Mouse (Mus musculus) skeletal muscle tissue, adult 2 months (tissue): Measurements from ENCODE around the gene Triobp.
"Not testable (repeated sequence)": the region's sequence is repeated elsewhere in the genome, so short reads cannot be mapped to it uniquely, and the experiment has no call there.

Source experiments
- DNase-seq: peaks from one replicate; pipeline ENCODE4 v3.0.0-alpha.2; 2012; ENCODE audit warnings: low read depth, low spot score

Triobp gene

DNA sequence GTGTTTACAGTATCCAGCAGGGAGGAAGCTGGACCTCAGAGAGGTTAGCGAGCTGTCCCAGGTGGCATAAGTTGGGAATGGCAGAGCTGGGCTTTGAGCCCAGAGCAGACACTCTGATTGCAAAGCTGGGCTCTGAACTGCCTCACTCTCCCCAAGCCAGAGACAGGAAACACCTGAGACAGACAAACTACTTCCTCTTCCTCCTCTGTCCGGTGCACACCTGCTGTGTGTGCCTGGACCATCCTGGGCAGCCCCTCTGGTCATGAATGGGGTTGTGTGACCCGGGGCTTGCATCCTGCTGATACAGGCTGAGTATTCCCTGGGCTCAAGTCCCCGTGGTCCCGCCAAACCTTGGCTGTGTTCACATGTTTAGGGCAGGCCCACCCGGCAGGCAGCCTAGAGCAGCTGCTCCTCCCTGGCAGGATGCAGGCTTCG, 52.9 kb downstream of the Triobp start:
- DNase-seq, result no peak

DNA sequence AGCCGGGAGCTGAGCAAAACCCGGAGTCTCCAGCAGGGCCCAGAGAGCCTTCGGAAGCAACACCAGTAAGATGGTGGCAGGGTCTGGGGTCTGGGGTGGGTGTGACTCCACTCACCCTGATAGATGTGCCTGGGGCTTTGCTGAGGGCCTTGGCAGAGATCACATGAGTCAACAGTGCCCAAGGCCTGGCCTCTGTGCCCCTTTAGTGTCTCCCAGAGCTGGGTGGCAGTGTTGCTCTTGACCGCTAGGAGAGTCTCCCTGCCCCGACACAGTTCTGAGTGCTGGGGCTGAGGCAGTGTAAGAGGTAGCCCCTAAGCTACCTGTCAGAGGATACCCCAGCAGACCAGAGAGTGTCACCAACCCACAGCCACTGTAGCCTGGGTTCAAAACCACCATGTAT, 54.0 kb downstream of the Triobp start:
- no peak for DNase-seq

DNA sequence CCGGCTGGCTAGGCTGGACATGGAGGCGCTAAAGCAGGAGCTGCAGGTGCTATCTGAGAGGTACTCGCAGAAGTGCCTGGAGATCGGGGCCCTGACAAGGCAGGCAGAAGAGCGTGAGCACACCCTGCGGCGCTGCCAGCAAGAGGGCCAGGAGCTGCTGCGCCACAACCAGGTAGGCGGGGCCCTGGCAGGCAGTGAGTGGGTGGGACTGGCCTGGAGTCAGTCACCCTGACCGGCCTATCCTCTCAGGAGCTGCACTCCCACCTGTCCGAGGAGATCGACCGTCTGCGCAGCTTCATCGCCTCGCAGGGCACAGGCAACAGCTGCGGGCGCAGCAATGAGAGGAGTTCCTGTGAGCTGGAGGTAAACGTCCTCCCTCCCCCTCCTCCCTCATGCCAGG, 54.5 kb downstream of the Triobp start:
- no peak for DNase-seq

DNA sequence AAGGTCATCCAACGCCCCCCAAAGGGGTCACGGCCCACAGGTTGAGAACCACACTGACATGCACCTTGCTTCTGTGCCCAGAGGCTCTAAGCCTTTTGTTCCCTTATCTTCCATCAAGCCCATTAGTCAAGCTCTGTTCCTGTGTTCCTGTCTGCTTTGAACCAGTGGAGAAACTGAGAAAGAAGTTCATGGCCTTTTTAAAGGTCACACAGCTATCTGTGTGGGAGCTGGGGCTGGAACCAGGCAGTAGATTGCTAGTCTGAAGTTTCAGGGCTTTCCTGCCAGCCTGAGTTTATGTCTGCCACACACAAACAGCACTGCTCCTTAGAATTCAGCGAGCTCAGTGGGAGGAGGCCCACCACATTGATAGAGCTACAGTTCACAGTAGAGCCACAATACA, 55.6 kb downstream of the Triobp start:
- DNase-seq, result no peak

DNA sequence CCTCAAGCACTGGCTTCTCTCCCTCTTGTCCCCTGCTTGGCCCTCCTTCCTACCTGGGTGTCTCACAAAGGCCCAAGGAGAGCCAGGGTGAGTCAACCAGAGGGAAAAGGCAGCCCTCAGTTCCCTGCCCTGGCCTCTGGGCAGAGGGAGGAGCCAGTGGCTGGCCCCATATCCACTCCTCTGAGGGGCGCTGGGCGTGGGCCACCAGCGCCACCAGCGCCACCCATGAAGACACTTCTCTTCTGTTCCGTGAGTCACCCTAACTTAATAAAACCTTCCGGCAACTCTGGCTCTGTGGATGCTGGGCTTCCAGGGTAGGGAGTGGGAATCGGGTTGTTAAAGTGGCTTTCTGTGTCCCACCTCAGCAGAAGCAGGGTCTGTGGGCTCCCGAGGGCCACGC, 58.1 kb downstream of the Triobp start:
- DNase-seq, result no peak

DNA sequence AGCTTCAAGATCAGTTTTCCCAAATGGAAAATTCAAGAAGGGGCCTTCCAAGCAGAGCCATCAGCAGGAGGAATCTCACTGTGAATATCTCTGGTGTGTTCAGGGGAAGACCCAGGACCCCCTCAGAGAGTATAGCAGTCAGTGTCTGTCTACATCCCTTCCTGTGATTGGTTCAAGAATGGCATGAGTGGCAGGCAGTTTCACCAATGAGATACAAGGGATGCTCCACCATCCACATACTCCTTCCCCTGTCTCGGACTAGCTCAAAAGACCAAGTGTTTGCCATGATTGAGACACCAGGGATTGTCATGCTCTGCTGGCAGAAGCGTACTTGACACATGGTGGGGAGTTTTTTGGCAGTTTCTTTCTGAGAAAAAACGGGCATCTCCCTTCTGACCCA, 59.1 kb downstream of the Triobp start:
- no peak for DNase-seq

DNA sequence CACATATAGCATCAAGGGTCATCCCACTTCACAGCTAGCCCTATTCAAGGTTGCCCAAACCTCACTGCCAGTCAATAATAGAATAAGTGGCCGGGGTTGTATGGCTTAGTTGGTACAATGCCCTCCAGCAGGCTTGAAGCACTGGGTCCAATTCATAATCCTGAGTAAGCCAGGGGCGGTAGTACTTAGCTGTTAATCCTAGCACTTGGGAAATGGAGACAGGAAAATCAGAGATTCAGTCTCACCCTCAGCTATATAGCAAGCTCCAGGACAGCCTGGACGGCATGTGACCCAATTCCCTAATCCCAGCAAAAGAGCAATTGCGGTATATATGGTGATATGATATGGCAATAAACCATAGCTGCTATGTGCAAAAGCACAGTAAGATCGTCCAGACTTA, 59.5 kb downstream of the Triobp start:
- DNase-seq, result no peak

GRCm38 (mm10) chr15:79007836-79008235, 60.3 kb downstream of the Triobp start:
- not testable (repeated sequence) for DNase-seq

- DNase-seq, result no peak
Observed at GRCm38 (mm10) chr15:79009734-79010133, 62.2 kb downstream of the Triobp start.

- DNase-seq, result no peak
Observed at GRCm38 (mm10) chr15:79011550-79011949, 64.0 kb downstream of the Triobp start.

- DNase-seq, result no peak
Observed at GRCm38 (mm10) chr15:79013382-79013781, 65.9 kb downstream of the Triobp start.

- no peak for DNase-seq
Observed at GRCm38 (mm10) chr15:79018191-79018590, 70.7 kb downstream of the Triobp start.

- DNase-seq, result no peak
Observed at GRCm38 (mm10) chr15:79018886-79019285, 71.4 kb downstream of the Triobp start.

GRCm38 (mm10) chr15:79022671-79023230, 75.2 kb downstream of the Triobp start:
- DNase-seq, result no peak

DNA sequence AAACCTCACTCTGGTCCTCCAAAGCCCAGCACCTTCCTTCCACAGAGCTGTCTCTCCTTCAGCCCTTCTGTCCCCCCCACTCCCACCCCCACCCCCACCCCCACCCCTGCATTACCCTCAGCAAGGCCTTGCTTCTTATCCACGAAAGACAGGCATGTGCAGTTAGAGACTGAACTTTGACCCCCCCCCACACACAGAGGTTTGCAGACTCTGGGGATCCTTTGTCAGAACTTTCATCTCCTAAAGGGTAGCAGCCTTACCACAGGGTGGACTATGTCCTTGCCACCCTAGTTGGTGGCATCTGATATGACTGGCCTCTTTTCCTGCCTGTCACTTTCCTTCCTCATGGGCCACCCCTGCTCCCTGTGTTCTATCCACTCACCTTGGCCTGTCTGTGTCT, 75.8 kb downstream of the Triobp start:
- no peak for DNase-seq

DNA sequence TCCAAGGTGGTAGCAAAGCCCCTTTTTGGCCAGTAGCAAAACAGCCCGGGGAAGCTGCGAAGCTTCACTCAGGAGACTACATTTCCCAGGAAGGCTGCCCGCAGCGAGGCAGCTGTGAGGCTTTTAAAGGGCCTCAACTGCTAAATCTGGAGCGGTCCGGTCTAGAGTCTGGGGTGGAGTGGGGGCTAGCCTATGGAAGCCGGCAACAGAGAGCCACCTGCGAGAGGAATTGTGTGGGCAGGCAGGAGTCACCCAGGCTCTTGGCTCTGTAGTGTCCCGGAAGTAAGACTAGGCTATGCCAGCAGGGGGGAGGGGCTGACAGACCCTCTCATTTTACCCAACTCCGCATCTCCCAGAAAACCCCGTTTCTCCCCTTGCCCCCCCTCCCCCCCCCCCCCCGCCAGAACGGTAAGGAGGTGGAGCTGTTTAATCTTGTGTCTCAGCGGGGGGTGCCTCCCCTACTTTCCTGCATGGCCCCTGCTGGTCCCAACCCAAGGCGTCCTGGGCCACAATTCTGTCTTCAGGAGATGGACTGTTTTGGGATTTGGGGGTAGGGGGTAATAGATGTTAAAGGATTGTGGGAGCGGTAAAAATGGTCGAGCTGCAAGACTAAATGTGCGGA, 78.3 kb downstream of the Triobp start:
- no peak for DNase-seq

DNA sequence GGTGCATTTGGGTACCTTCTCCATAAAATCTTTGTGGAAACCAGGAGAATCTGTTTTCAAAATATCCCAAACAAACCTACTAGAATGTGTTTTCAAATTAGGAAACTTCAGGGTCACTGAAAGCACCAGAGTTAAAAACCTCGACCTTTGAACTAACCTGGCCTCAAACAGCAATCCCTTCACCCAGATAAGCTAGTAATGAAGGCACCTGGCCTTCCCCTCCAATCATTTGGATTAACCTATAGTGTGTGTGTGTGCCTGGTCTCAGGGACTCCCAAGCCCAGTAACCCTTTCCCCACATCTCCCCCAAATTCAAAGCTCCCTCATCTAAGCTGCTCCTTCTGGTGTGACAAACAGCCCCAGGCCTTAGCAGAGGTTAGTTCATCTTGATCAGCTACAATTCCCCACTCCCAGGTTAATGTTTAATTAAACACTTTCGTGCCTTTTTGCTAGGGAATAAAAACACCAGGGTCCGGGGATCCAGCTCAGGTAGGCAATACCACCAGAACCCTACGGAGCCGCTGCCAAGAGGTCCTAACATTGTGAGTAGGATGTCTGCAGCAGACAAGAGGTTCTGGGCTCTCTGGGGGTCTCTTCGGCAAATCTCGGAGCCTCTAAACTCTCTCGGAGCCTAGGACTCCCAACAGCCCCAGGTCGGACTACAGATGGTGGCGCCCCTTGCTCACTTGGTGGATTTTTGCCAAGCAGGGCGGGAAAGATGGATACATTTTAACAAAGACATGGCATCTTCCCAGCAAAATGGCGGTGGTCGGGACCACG, 79.2 kb downstream of the Triobp start:
- no peak for DNase-seq

DNA sequence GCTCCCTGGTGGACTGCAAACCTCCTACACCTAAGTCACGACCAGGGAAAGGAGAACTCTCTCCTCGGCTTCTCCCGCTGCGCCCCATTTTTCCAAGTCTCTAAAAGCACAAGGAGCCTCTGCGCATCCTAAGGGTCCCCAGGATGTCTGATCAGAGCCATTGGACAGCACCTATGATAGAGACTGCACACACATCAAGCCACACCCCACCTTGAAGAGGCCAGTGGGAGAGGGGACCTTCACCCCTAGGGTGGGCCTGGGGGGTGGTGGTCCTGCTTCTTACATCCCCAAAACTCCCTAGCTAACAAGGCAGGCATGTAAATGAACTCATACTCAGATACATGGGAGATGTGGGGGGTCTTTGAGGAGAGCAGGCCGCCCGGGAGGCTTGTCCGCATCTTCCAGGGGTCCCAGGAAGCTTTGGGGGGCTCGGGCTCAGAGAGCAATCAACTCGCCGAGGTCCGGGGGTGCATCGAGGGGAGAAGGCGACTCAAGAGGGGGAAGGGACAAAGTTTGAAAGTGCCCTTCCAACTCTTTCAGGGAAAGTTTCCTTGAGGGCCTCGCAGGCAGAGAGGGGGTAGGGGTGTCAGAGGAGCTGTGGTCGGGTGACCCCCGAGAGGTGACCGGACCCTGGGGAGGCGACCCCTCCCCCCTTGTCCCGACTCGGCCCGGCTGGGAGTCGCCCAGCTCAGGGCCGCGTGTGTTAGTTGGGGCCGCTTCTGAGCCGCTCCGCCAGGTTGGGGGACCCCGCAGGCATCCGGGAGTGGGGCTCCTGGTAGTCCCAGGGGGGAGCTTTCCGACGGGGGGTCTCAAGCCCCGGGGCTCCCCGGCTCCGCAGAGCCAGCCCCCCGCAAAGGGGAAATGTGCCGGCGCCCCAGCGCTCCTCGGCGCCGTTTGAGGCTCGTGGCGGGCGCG, 80.0 kb downstream of the Triobp start:
- no peak for DNase-seq

GRCm38 (mm10) chr15:79028237-79028738, 80.8 kb downstream of the Triobp start, which contains the start of gene H1f0:
Gene H1f0, plus strand, starts transcription at chr15:79028450.
- DNase-seq, result peak; percentile 85

DNA sequence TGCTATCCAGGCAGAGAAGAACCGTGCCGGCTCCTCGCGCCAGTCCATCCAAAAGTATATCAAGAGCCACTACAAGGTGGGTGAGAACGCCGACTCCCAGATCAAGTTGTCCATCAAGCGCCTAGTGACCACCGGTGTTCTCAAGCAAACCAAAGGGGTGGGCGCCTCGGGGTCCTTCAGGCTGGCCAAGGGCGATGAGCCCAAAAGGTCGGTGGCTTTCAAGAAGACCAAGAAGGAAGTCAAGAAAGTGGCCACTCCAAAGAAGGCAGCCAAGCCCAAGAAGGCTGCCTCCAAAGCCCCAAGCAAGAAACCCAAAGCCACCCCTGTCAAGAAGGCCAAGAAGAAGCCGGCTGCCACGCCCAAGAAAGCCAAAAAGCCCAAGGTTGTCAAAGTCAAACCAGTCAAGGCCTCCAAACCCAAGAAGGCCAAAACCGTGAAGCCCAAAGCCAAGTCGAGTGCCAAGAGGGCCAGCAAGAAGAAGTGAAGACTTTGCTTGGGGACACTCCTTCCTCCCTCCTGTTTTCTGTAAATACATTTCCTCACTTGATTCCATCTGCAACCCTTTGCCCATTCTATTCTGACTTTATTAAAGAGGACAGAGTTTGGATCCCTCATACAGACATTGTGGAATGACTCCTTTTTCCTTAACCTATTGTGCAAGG, 81.4 kb downstream of the Triobp start:
- DNase-seq, result no peak
